Mouse (Mus musculus) ES-Bruce4 (cell line): ENCODE measurements around the gene 1810013L24Rik.

ENCODE experiments used
- CTCF ChIP-seq: IDR thresholded peaks from one replicate; pipeline ENCODE4 v1.8.1; 2011; ENCODE audit warnings: low read depth, low read length
- EP300 ChIP-seq: IDR thresholded peaks from 2 replicates; pipeline ENCODE4 v1.6.1; 2011; ENCODE audit warnings: low read depth, low read length; ENCODE audit not compliant: insufficient read depth
- POLR2A ChIP-seq: IDR thresholded peaks from one replicate; pipeline ENCODE4 v1.8.1; 2011; ENCODE audit warnings: low read length; ENCODE audit not compliant: insufficient read depth

DNA sequence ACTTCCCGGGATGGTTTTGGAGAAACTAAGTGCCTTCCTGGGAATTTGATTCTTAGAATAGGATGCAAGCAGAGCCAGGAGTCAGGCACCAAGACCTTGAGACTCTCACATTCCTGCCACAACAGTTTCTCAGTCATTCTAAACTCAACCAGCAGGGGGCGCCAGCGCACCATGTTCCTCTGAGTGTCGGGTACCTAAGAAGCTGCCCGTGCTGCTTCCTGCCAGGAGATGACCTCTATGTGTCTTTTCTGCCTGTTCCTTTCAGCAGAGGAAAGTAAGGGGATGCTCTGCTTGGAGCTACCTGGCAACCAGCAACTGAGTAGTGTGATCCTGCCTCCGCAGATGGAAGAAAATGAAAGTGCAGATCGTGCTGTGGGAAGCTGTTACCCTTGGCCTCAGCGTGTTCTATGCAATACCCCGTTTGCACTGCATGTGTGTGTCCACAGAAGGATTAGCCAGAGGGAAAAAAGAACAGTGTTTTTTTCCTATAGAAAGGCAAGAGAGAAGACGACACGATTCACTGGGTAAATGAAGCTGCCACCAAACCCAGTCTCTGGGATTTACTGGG, 53.9 kb downstream of the 1810013L24Rik start:
- TF ChIP-seq CTCF = peak; percentile 94
- TF ChIP-seq POLR2A = no peak
- TF ChIP-seq EP300 = 0 out of 2 replicates have a peak, but pooled peaks have one; percentile 35
